Mouse (Mus musculus) layer of hippocampus, postnatal 36 days (tissue): ENCODE data around the gene Gm20830. TPM values are rescaled to one million over a fixed set of nuclear protein-coding genes. Genes with fewer than 3 reads are reported as not detected.
"Not testable (repeated sequence)": the region's sequence is repeated elsewhere in the genome, so short reads cannot be mapped to it uniquely, and the experiment has no call there.

Experiments used
- DNase-seq, 2 experiments: peaks; one replicate each; pipeline ENCODE4 v3.0.0; 2022
- total RNA-seq, 2 experiments: library from RNA; stranded (reverse); gene quantifications; 2 replicates each; pipeline ENCODE4 v1.2.3; 2021

Gene Gm20830
- not detected for total RNA-seq

- DNase-seq, result not testable (repeated sequence)
Observed at GRCm38 (mm10) chrY:6918182-6918581, at the start of gene Gm20830. Gene Gm20830, minus strand, starts transcription at chrY:6918282.

Other genes with a start within 250 kb of the Gm20830 start
- not detected for gene Gm21719, start 235.4 kb downstream of the Gm20830 start, total RNA-seq